Mouse (Mus musculus) liver, embryonic 16.5 days (tissue): ENCODE measurements around the gene Ifitm3. TPM values are rescaled to one million over a fixed set of nuclear protein-coding genes. Genes with fewer than 3 reads are reported as not detected.

Source experiments
- ATAC-seq: fragments of 200-750 bp; cut with Nextera tagmentation; 2 replicates; pipeline ENCODE4 v1.8.0; 2017; ENCODE audit warnings: low read depth, mild to moderate bottlenecking, moderate number of reproducible peaks, moderate library complexity
- H3K27ac ChIP-seq: fragments of 300-500 bp; sonication (generic); 2 replicates; pipeline ENCODE4 v1.5.1; 2014; ENCODE audit warnings: mild to moderate bottlenecking, low read length
- H3K27me3 ChIP-seq: fragments of 300-500 bp; sonication (generic); 2 replicates; pipeline ENCODE4 v1.6.1; 2014; ENCODE audit warnings: low read depth, low read length, mixed read lengths; ENCODE audit not compliant: control insufficient read depth, insufficient read depth
- H3K36me3 ChIP-seq: fragments of 300-500 bp; sonication (generic); 2 replicates; pipeline ENCODE4 v1.6.1; 2014; ENCODE audit warnings: mild to moderate bottlenecking; ENCODE audit not compliant: control insufficient read depth, insufficient read depth
- H3K4me1 ChIP-seq: fragments of 300-500 bp; sonication (generic); 2 replicates; pipeline ENCODE4 v1.6.1; 2014; ENCODE audit warnings: low read depth, low read length, mixed read lengths; ENCODE audit not compliant: control insufficient read depth
- H3K4me2 ChIP-seq: fragments of 300-500 bp; sonication (generic); 2 replicates; pipeline ENCODE4 v1.6.1; 2014; ENCODE audit warnings: low read depth, low read length, mixed read lengths
- H3K4me3 ChIP-seq: fragments of 300-500 bp; sonication (generic); 2 replicates; pipeline ENCODE4 v1.5.1; 2014; ENCODE audit warnings: low read depth, mild to moderate bottlenecking, low read length
- H3K9ac ChIP-seq: fragments of 300-500 bp; sonication (generic); 2 replicates; pipeline ENCODE4 v1.6.1; 2014; ENCODE audit warnings: low read depth, low read length
- H3K9me3 ChIP-seq: fragments of 300-500 bp; sonication (generic); replicated peaks from 2 replicates; pipeline ENCODE4 v1.6.1; 2016; ENCODE audit warnings: low read length; ENCODE audit not compliant: control insufficient read depth
- WGBS: fragments of 180-500 bp; shearing (Covaris S2); extraction: QIAGEN DNeasy Blood & Tissue Kit; methylation state at CpG from one replicate; pipeline ENCODE4 v1.1.7; 2014; ENCODE audit not compliant: insufficient replicate concordance; 5-methylcytosine and 5-hydroxymethylcytosine counted together
- polyA plus RNA-seq: library from polyadenylated mRNA; unstranded; fragments of >200 nt; fragmentation: Nextera tagmentation; extraction: Ambion mirVana; gene quantifications from 2 replicates; pipeline ENCODE4 v1.2.1, GENCODE M21; 2015

Ifitm3 gene
- polyA plus RNA-seq, 1 experiment from 2014 or later: 76.2 TPM

- Histone ChIP-seq H3K4me3 (no peak overlapping the region), H3K27ac (no peak overlapping the region), H3K9ac (no peak overlapping the region), H3K4me1 (peaks cover 26% of the 10 kb centered on the region), H3K27me3 (no peaks in the 10 kb centered on the region), H3K36me3 (no peaks in the 10 kb centered on the region), H3K9me3 (no peaks in the 10 kb centered on the region), H3K4me2 (no peak overlapping the region)
- WGBS: 69% methylated on average over 5 of the region's 5 CpGs
- ATAC-seq: no peak
Observed at GRCm38 (mm10) chr7:141006914-141007313, 3.7 kb downstream of the Ifitm3 start.

DNA sequence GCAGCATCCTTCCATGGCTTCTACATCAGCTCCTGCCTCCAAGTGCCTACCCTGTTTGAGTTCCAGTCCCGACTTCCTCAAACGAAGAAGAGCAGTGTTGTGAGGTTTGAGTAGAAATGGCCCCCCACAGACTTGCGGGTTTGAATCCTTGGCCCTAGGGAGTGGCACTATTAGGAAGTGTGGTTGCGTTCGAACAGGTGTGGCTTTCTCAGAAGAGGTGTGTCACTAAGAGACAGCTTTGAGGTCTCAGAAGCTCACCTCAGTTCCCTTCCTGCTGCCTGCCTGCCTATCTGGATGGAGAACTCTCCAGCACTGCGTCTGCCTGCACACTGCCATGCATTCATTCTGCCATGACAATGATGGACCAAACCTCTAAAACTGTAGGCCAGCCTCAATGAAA, 4.1 kb downstream of the Ifitm3 start:
- H3K27me3 ChIP-seq: no peaks in the 10 kb centered on the region
- no peak overlapping the region for H3K4me3 ChIP-seq
- no peaks in the 10 kb centered on the region for H3K36me3 ChIP-seq
- H3K27ac ChIP-seq: no peak overlapping the region
- no peak overlapping the region for H3K4me2 ChIP-seq
- H3K4me1 ChIP-seq: peaks cover 22% of the 10 kb centered on the region
- H3K9me3 ChIP-seq: no peaks in the 10 kb centered on the region
- no peak for ATAC-seq
- H3K9ac ChIP-seq: no peak overlapping the region
- 43% methylated on average over 6 of the region's 6 CpGs for WGBS

- Histone ChIP-seq H3K4me2 (no peak overlapping the region), H3K27ac (no peak overlapping the region), H3K36me3 (no peaks in the 10 kb centered on the region), H3K4me3 (no peak overlapping the region), H3K27me3 (no peaks in the 10 kb centered on the region), H3K9me3 (no peaks in the 10 kb centered on the region), H3K9ac (no peak overlapping the region), H3K4me1 (peaks cover 2% of the 10 kb centered on the region; the same call in 1 of the 2 replicates)
- no peak for ATAC-seq
- WGBS: 62% methylated on average over 5 of the region's 5 CpGs
Observed at GRCm38 (mm10) chr7:141003248-141004010, 7.1 kb downstream of the Ifitm3 start.

DNA sequence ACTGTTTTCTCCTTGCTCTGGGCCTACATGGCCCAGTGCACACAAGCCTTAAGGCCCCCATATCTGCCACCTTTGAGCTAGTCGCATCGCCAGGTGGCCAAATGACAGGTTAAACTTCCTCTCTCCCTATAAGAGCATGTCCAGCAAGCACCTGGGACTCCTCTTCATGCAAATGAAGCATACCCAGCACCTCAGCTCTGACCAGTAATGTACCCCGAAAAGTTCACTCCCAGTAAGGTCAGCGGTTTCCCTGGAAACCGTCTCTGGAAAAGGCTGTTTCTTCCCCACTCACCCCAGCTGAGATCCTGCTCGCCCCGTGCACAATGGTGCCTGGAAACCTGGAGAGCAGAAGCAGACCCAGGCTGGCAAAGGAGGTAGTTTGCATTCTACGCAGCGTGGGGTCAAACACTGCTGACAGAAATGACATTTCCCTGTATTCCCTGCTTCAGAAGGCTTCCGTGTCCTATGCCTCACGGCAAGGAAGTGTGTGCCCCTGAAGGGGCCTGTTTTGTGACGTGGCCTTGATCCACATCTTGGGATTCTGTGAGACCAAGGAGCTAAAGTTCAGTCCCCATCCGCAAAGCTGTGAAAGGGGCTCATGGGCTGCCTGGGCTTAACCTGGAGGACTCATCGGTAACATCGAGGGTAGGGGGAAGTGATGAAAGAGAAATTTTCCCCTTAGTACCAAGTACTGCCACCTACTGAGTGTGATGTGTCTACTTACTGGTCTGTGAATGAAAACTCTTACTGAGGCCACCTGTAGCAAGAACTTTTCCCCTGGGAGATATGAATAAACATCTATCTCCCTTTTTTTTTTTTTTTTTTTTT, 9.5 kb downstream of the Ifitm3 start:
- H3K4me3 ChIP-seq: no peak overlapping the region
- no peaks in the 10 kb centered on the region for H3K4me1 ChIP-seq
- no peaks in the 10 kb centered on the region for H3K27me3 ChIP-seq
- H3K27ac ChIP-seq: no peak overlapping the region
- no peak for ATAC-seq
- 65% methylated on average over 15 of the region's 15 CpGs for WGBS
- no peak overlapping the region for H3K4me2 ChIP-seq
- H3K9me3 ChIP-seq: no peaks in the 10 kb centered on the region
- no peaks in the 10 kb centered on the region for H3K36me3 ChIP-seq
- no peak overlapping the region for H3K9ac ChIP-seq

DNA sequence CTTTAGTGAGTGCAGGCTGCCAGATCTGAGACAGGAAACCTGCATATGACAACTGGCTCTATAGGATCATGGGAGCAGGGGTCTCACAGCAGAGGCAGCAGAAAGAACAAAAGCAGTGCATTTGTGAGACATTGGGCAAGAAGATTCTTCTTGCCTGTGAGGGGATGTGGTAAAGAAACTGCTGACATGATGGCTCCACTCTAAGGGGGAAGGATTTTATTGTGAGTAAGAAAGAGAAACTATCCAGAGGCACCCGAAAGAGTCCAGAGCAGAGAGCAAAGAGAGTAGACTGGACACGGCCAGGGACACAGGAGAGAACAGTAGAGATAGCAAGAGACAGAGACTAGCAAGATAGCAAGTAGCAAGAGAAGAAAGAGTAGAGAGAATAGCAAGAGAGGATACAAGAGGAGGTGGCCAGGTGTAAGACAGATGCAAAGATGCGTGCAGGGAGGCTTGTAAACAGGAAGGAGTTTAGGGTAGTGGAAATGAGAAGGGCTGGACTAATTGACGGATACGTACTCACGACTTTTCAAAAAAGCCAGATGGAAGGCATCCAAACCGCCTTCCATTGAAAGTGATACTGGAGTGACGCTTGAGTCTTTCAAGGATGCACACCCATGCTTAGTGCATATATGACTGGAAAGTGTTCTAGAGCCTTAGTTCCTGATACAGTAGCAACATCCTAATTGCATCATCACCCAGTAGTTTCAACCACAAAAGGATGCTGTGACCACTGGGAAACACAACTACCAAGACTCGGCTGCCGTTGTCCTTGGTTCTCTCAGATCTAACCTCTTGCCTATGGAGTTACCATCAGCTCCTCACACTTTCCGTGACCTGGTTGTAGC, 11.5 kb downstream of the Ifitm3 start:
- H3K4me3 ChIP-seq: peak overlapping the region; percentile 1; the same call in 1 of the 2 replicates
- H3K9me3 ChIP-seq: no peaks in the 10 kb centered on the region
- no peaks in the 10 kb centered on the region for H3K27me3 ChIP-seq
- H3K27ac ChIP-seq: peak overlapping the region; percentile 35; the same call in 1 of the 2 replicates
- WGBS: 43% methylated on average over 11 of the region's 11 CpGs
- peak; percentile 27; the same call in 1 of the 2 replicates for ATAC-seq
- no peak overlapping the region for H3K9ac ChIP-seq
- no peaks in the 10 kb centered on the region for H3K36me3 ChIP-seq
- no peaks in the 10 kb centered on the region for H3K4me1 ChIP-seq
- peak overlapping the region; percentile 9; the same call in 1 of the 2 replicates for H3K4me2 ChIP-seq

GRCm38 (mm10) chr7:140997817-140998216, 12.8 kb downstream of the Ifitm3 start:
- no peak for ATAC-seq

DNA sequence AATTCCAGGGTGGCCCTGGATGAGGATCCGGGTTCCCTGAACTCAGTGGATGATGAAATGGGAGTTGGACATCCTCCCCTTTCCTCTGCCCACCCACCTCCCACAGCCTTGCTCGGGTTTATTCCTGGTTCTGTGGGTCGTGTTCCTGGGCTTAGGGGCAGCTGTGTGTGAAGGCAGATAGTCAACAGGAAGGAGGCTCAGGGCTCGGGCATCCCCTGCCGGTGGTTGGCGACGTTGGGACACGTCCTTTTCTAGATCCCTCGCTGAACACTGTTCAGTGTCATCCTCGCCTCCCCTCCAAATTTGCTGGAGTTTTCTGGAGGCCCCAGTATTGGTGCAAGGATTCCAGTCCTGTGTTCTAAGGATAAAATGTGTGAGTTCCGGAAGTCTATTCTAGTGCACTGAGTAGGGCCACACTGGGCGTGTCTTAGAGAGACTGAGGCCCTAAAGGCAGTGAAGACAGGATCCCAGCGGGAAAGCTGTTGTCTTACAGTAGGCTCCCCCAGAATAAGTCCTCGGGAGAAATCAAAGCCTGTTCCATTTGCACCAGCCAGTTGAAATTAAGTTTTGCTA, 19.4 kb downstream of the Ifitm3 start:
- Histone ChIP-seq H3K4me1 (peaks cover 2% of the 10 kb centered on the region), H3K36me3 (no peaks in the 10 kb centered on the region), H3K9me3 (no peaks in the 10 kb centered on the region), H3K27ac (no peak overlapping the region), H3K4me3 (no peak overlapping the region), H3K27me3 (no peaks in the 10 kb centered on the region), H3K4me2 (no peak overlapping the region), H3K9ac (no peak overlapping the region)
- no peak for ATAC-seq
- WGBS: 30% methylated on average over 14 of the region's 14 CpGs

More at GRCm38 (mm10) chr7:140997817-140998216, 12.8 kb downstream of the Ifitm3 start:
- H3K9me3 ChIP-seq: no peaks in the 10 kb centered on the region
- no peaks in the 10 kb centered on the region for H3K27me3 ChIP-seq
- H3K4me1 ChIP-seq: no peaks in the 10 kb centered on the region
- H3K9ac ChIP-seq: no peak overlapping the region
- no peak overlapping the region for H3K4me2 ChIP-seq
- 14% methylated on average over 1 of the region's 1 CpGs for WGBS
- no peak overlapping the region for H3K27ac ChIP-seq
- no peak overlapping the region for H3K4me3 ChIP-seq
- H3K36me3 ChIP-seq: no peaks in the 10 kb centered on the region

DNA sequence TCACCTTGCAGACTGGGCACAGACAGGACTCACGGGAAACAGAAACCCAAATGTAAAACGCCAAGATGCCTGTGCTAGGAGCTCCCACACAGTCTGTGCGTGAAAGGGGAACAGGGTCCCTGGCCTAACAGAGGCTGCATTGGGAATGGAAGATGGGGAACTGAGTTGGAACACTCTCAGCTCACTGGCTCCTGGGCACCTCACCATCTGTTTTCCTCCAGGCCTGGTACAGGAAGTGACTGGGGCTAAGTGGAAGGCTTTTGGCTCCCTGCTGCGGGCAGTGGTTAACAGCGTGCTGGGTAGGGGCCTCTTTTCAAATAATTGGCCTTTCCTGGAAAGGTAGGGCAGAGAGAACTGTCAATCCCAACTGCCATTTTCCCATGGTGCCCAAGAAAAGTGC, 19.9 kb downstream of the Ifitm3 start:
- peaks cover 2% of the 10 kb centered on the region for H3K4me1 ChIP-seq
- H3K9ac ChIP-seq: no peak overlapping the region
- no peaks in the 10 kb centered on the region for H3K36me3 ChIP-seq
- no peak for ATAC-seq
- no peaks in the 10 kb centered on the region for H3K9me3 ChIP-seq
- WGBS: 24% methylated on average over 5 of the region's 5 CpGs
- no peak overlapping the region for H3K27ac ChIP-seq
- no peaks in the 10 kb centered on the region for H3K27me3 ChIP-seq
- no peak overlapping the region for H3K4me3 ChIP-seq
- H3K4me2 ChIP-seq: no peak overlapping the region
